In genomic region chr1:35469185-35469753, GRCm38 (mm10) we compare ENCODE assay signal across 14 mouse cellular contexts.
DNase-seq lines count a peak whose midpoint lies in the region; ATAC-seq lines count a peak whose summit lies in the region.
"Had no signal": no experiment of that assay in that cellular context is flagged by ENCODE, and none has a peak within 500 bp of the region (broad histone marks: within the 10 kb centered on the region; RNA-seq: fewer than 3 reads in every experiment).

No protein-coding gene starts in this region.

- ATAC-seq in forebrain, embryonic 15.5 days (replicated peaks): peak; percentile 77
- ATAC-seq: inflammation-experienced regulatory T-cells, adult 6 months had no signal

- H3K36me3 ChIP-seq in forebrain, embryonic 15.5 days: no peaks in the 10 kb centered on the region
- H3K36me3 ChIP-seq: embryonic facial prominence, embryonic 13.5 days; neural tube, embryonic 13.5 days had no signal

- H3K4me3 ChIP-seq in forebrain, embryonic 15.5 days: no peak overlapping the region
- H3K4me3 ChIP-seq: embryonic facial prominence, embryonic 13.5 days; neural tube, embryonic 13.5 days had no signal

- H3K27me3 ChIP-seq in forebrain, embryonic 15.5 days: no peaks in the 10 kb centered on the region
- H3K27me3 ChIP-seq: embryonic facial prominence, embryonic 13.5 days; neural tube, embryonic 13.5 days had no signal

- peak; percentile 91 for DNase-seq in Muller cell, postnatal 12 days (ENCODE audit: inconsistent ontology term)
- DNase-seq in brain, adult 2 months (ENCODE audit: low read depth, low spot score): peak; percentile 6
- peak; percentile 47 for DNase-seq in lung, postnatal 10 days
- DNase-seq in cerebellum, postnatal 36 days: no peak
- DNase-seq in right cerebral cortex, adult 18-20 months: no peak
- no peak for DNase-seq in liver
- DNase-seq: adrenal gland, postnatal 36 days; cerebellum, adult 11-12 months; kidney, postnatal 25 days had no signal

- H3K4me1 ChIP-seq in forebrain, embryonic 15.5 days: peaks cover 5% of the 10 kb centered on the region; the same call in 1 of the 2 replicates
- H3K4me1 ChIP-seq: embryonic facial prominence, embryonic 13.5 days had no signal

- H3K9ac ChIP-seq in forebrain, embryonic 15.5 days (replicated peaks): no peak overlapping the region
- H3K9ac ChIP-seq: embryonic facial prominence, embryonic 13.5 days; neural tube, embryonic 13.5 days had no signal

- H3K4me2 ChIP-seq in forebrain, embryonic 15.5 days (replicated peaks): no peak overlapping the region
- H3K4me2 ChIP-seq: embryonic facial prominence, embryonic 13.5 days; heart, embryonic 11.5 days; neural tube, embryonic 13.5 days had no signal

- peaks cover 4% of the 10 kb centered on the region; the same call in 1 of the 2 replicates for H3K9me3 ChIP-seq in forebrain, embryonic 15.5 days

- H3K27ac ChIP-seq in forebrain, embryonic 15.5 days (replicated peaks): no peak overlapping the region
- H3K27ac ChIP-seq: embryonic facial prominence, embryonic 13.5 days; neural tube, embryonic 13.5 days had no signal

- 19% methylated on average over 4 of the region's 4 CpGs for WGBS in forebrain, embryonic 15.5 days

Comparison
In these comparisons a context has a peak if more than half of its experiments do, and no peak if none do; other contexts are left out.
1. DNase-seq: peak in Muller cell, postnatal 12 days (single experiment), brain, adult 2 months (single experiment) and lung, postnatal 10 days (single experiment); none in cerebellum, postnatal 36 days (0 of 2), right cerebral cortex, adult 18-20 months (single experiment) and liver (single experiment).